Mouse (Mus musculus) midbrain, embryonic 15.5 days (tissue): Measurements from ENCODE around the gene Orai1. TPM values are rescaled to one million over a fixed set of nuclear protein-coding genes. Genes with fewer than 3 reads are reported as not detected.

Experiments
- ATAC-seq: fragments of 200-750 bp; cut with Nextera tagmentation; replicated peaks from 2 replicates; pipeline ENCODE4 v1.8.0; 2017; ENCODE audit warnings: moderate TSS enrichment
- H3K27ac ChIP-seq: fragments of 300-500 bp; sonication (generic); 2 replicates; pipeline ENCODE4 v1.5.1; 2015; ENCODE audit warnings: mild to moderate bottlenecking, inconsistent platforms
- H3K27me3 ChIP-seq: fragments of 300-500 bp; sonication (generic); replicated peaks from 2 replicates; pipeline ENCODE4 v1.6.1; 2015; ENCODE audit warnings: inconsistent platforms
- H3K36me3 ChIP-seq: fragments of 300-500 bp; sonication (generic); replicated peaks from 2 replicates; pipeline ENCODE4 v1.6.1; 2015; ENCODE audit warnings: inconsistent platforms
- H3K4me1 ChIP-seq: fragments of 300-500 bp; sonication (generic); 2 replicates; pipeline ENCODE4 v1.6.1; 2015; ENCODE audit warnings: inconsistent platforms
- H3K4me2 ChIP-seq: fragments of 300-500 bp; sonication (generic); 2 replicates; pipeline ENCODE4 v1.6.1; 2015; ENCODE audit warnings: inconsistent platforms, mild to moderate bottlenecking, moderate library complexity
- H3K4me3 ChIP-seq: fragments of 300-500 bp; sonication (generic); 2 replicates; pipeline ENCODE4 v1.5.1; 2015; ENCODE audit warnings: mild to moderate bottlenecking, inconsistent platforms
- H3K9ac ChIP-seq: fragments of 300-500 bp; sonication (generic); 2 replicates; pipeline ENCODE4 v1.6.1; 2015; ENCODE audit warnings: mild to moderate bottlenecking, inconsistent platforms
- H3K9me3 ChIP-seq: fragments of 300-500 bp; sonication (generic); 2 replicates; pipeline ENCODE4 v1.6.1; 2016; ENCODE audit warnings: inconsistent platforms
- WGBS: fragments of 180-500 bp; shearing (Covaris S2); methylation state at CpG from one replicate; pipeline ENCODE4 v1.1.7; 2015; ENCODE audit warnings: mixed read lengths; 5-methylcytosine and 5-hydroxymethylcytosine counted together
- polyA plus RNA-seq: library from polyadenylated mRNA; unstranded; fragments of >200 nt; fragmentation: Nextera tagmentation; extraction: Ambion mirVana; gene quantifications from 2 replicates; pipeline ENCODE4 v1.2.1, GENCODE M21; 2015

Gene Orai1
- polyA plus RNA-seq, 1 experiment from 2014 or later, result 13.6 TPM

DNA sequence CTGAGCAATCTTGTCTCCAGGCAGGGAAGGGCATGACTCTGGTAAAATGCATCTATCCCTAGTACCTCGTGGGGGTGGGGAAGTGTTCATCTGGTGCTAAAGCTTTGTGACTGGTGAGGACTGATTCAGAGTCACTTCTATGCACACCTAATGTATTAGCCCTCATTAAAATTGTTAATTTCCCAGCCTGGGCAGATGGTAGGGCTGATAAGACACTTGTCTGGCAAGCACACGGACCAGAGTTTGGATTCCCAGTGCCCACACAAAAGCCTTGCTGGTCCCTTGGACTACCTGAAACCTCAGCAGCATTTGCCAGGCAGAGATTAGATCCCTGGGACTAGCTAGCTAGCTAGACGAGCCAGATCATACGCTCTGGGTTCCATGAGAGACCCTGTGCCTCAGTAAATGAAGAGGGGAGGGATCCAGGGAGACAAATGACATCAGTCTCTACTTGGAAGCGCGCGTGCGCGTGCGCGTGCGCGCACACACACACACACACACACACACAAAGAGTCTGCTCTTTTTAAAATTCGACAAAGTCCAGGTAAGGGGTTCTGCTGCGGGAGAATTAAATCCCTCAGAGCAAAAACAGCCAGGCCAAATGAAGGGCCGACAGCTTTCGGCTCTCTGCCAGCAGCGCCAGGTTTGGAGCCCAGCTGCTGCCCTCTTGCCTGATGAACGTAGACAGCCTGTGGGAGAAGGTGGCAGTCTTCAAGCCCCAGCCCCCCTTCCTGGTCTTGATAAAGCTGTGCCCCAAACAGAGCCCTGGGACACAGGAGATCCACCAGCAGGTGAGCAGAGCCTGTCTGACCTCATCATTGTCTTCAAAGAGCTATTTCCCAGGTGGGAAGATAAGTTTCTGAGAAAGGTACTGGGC is 8.9 kb upstream of the Orai1 start:
- 56% methylated on average over 19 of the region's 19 CpGs for WGBS
- Histone ChIP-seq H3K36me3 (no peaks in the 10 kb centered on the region), H3K4me2 (peak overlapping the region; percentile 20; the same call in 1 of the 2 replicates), H3K9ac (no peak overlapping the region), H3K27me3 (0 out of 2 replicates have a peak, but pooled peaks cover 2% of the 10 kb centered on the region), H3K4me1 (no peaks in the 10 kb centered on the region), H3K4me3 (no peak overlapping the region), H3K27ac (peak overlapping the region; percentile 39; the same call in 1 of the 2 replicates), H3K9me3 (no peaks in the 10 kb centered on the region)
- no peak for ATAC-seq

GRCm38 (mm10) chr5:123008877-123009493 is 5.9 kb upstream of the Orai1 start:
- H3K36me3 ChIP-seq, result no peaks in the 10 kb centered on the region
- H3K27me3 ChIP-seq, result no peaks in the 10 kb centered on the region
- 71% methylated on average over 7 of the region's 7 CpGs for WGBS
- no peak for ATAC-seq
- no peaks in the 10 kb centered on the region for H3K4me1 ChIP-seq
- no peak overlapping the region for H3K4me2 ChIP-seq
- H3K9me3 ChIP-seq, result no peaks in the 10 kb centered on the region
- no peak overlapping the region for H3K4me3 ChIP-seq
- H3K27ac ChIP-seq, result no peak overlapping the region
- no peak overlapping the region for H3K9ac ChIP-seq

GRCm38 (mm10) chr5:123009873-123010272 is 5.0 kb upstream of the Orai1 start:
- no peak overlapping the region for H3K27ac ChIP-seq

GRCm38 (mm10) chr5:123010806-123011205 is 4.1 kb upstream of the Orai1 start:
- Histone ChIP-seq H3K27me3 (no peaks in the 10 kb centered on the region), H3K4me3 (no peak overlapping the region), H3K4me1 (peaks cover 9% of the 10 kb centered on the region), H3K9me3 (no peaks in the 10 kb centered on the region), H3K4me2 (no peak overlapping the region), H3K27ac (no peak overlapping the region), H3K36me3 (no peaks in the 10 kb centered on the region), H3K9ac (no peak overlapping the region)
- 93% methylated on average over 6 of the region's 6 CpGs for WGBS
- ATAC-seq, result no peak

More at GRCm38 (mm10) chr5:123009873-123010272, 5.0 kb upstream of the Orai1 start:
- H3K9me3 ChIP-seq, result no peaks in the 10 kb centered on the region
- no peak for ATAC-seq
- peaks cover 4% of the 10 kb centered on the region for H3K4me1 ChIP-seq
- no peak overlapping the region for H3K4me3 ChIP-seq
- 60% methylated on average over 11 of the region's 11 CpGs for WGBS
- H3K9ac ChIP-seq, result no peak overlapping the region
- no peak overlapping the region for H3K4me2 ChIP-seq
- no peaks in the 10 kb centered on the region for H3K27me3 ChIP-seq
- H3K36me3 ChIP-seq, result no peaks in the 10 kb centered on the region

GRCm38 (mm10) chr5:123011705-123012104 is 3.2 kb upstream of the Orai1 start:
- H3K9me3 ChIP-seq, result no peaks in the 10 kb centered on the region
- peaks cover 16% of the 10 kb centered on the region for H3K4me1 ChIP-seq
- H3K9ac ChIP-seq, result no peak overlapping the region
- no peaks in the 10 kb centered on the region for H3K27me3 ChIP-seq
- no peak for ATAC-seq
- H3K4me2 ChIP-seq, result no peak overlapping the region
- no peak overlapping the region for H3K4me3 ChIP-seq
- H3K27ac ChIP-seq, result no peak overlapping the region
- WGBS, result 93% methylated on average over 9 of the region's 9 CpGs
- no peaks in the 10 kb centered on the region for H3K36me3 ChIP-seq

DNA sequence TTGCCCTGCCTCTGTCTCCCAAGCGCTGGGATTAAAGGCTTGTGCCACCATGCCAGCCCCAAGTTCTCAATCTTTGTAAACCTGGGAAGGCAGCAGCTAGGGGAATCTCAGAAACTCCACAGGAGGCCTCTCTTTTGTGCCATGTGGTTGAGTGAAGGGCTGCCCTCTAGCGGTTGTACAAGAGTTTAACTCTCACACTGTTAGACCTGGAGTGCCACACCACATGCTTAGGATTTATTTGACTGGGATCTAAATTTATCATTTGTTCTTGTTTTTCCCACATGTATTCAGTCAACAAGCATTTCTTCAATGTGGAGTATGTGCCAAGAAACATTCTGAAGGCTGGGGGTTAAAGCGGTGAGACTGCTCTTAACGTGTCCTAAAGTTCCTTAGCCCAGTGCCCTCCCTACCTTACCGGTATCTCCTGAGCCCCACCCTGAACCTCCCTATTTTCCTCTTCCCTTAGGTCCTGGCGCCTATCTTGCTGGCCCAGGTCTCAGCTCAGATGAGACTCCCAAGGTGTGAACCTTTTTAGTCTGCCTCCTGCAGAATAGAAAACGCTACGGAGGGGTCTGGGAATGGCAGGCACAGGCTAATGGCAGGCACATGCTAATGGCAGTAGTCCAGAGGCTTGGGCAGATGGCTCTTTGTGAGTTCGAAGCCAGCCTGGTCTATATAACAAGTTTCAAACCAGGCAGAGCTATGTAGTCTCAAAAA is 1.1 kb upstream of the Orai1 start:
- Histone ChIP-seq H3K9me3 (no peaks in the 10 kb centered on the region), H3K4me3 (no peak overlapping the region), H3K27ac (peak overlapping the region; percentile 93; the same call in 1 of the 2 replicates), H3K36me3 (no peaks in the 10 kb centered on the region), H3K9ac (no peak overlapping the region), H3K27me3 (no peaks in the 10 kb centered on the region), H3K4me2 (no peak overlapping the region), H3K4me1 (peaks cover 23% of the 10 kb centered on the region)
- ATAC-seq, result no peak
- 61% methylated on average over 9 of the region's 9 CpGs for WGBS

DNA sequence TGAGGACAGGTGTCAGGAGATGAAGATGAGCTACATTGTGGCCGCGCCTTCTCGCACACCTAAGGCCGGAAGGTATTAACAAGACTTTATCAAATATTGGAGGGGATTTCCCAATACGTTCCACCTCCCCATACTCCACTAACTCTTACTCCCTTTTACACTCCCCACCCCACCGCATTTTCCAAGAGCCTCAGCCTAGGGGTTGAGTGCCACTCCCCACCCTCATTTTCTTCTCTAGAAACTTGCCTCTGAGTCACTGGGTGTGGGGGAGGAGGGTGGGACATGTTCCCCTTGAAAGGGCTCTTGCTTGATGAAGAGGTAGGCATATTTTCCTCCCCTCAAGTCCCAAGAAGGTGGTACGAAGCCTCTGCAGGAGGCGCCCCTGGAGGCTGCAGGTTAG is 1.0 kb downstream of the Orai1 start:
- peak overlapping the region; percentile 93 for H3K27ac ChIP-seq
- no peak for ATAC-seq
- 18% methylated on average over 8 of the region's 8 CpGs for WGBS
- H3K9ac ChIP-seq, result peak overlapping the region; percentile 66; the same call in 1 of the 2 replicates
- no peaks in the 10 kb centered on the region for H3K9me3 ChIP-seq
- H3K4me2 ChIP-seq, result peak overlapping the region; percentile 67
- no peaks in the 10 kb centered on the region for H3K36me3 ChIP-seq
- peaks cover 37% of the 10 kb centered on the region for H3K4me1 ChIP-seq
- peak overlapping the region; percentile 56 for H3K4me3 ChIP-seq
- no peaks in the 10 kb centered on the region for H3K27me3 ChIP-seq

- 85% methylated on average over 4 of the region's 4 CpGs for WGBS
- ATAC-seq, result no peak
- Histone ChIP-seq H3K9ac (no peak overlapping the region), H3K4me2 (no peak overlapping the region), H3K9me3 (no peaks in the 10 kb centered on the region), H3K27ac (no peak overlapping the region), H3K4me1 (peaks cover 37% of the 10 kb centered on the region), H3K27me3 (no peaks in the 10 kb centered on the region), H3K36me3 (no peaks in the 10 kb centered on the region), H3K4me3 (no peak overlapping the region)
Measured at GRCm38 (mm10) chr5:123017504-123017903, 2.6 kb downstream of the Orai1 start.

- Histone ChIP-seq H3K4me2 (no peak overlapping the region), H3K4me1 (peaks cover 35% of the 10 kb centered on the region), H3K36me3 (no peaks in the 10 kb centered on the region), H3K9me3 (no peaks in the 10 kb centered on the region), H3K27me3 (no peaks in the 10 kb centered on the region), H3K9ac (no peak overlapping the region), H3K27ac (peak overlapping the region; percentile 70), H3K4me3 (no peak overlapping the region)
- 0 out of 2 replicates have a peak, but pooled peaks have one; percentile 21 for ATAC-seq
- 30% methylated on average over 10 of the region's 10 CpGs for WGBS
Measured at GRCm38 (mm10) chr5:123019336-123020016, 4.6 kb downstream of the Orai1 start.

- no peaks in the 10 kb centered on the region for H3K9me3 ChIP-seq
- no peaks in the 10 kb centered on the region for H3K27me3 ChIP-seq
- 0 out of 2 replicates have a peak overlapping the region, but pooled peaks have one; percentile 16 for H3K27ac ChIP-seq
- no peak overlapping the region for H3K4me2 ChIP-seq
- WGBS, result 84% methylated on average over 5 of the region's 5 CpGs
- no peaks in the 10 kb centered on the region for H3K36me3 ChIP-seq
- H3K4me3 ChIP-seq, result no peak overlapping the region
- H3K9ac ChIP-seq, result no peak overlapping the region
- peaks cover 32% of the 10 kb centered on the region for H3K4me1 ChIP-seq
- no peak for ATAC-seq
Measured at GRCm38 (mm10) chr5:123020426-123020825, 5.6 kb downstream of the Orai1 start.

DNA sequence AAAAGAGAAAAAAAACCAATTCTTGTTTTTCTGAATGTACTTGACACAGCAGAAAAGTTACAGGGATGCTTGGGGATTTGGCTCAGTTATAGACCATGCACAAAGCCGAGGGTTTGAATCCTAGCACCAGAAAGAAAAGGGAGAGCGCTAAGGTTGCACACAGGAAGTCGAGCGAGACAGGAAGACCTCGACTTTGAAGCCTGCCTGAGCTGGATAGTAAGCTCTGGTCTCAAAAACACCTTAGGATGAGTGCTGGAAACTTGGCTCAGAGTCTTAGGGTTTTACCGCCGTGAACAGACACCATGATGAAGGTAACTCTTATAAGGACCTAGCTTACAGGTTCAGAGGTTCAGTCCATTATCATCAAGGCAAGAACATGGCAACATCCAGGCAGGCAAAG is 6.6 kb downstream of the Orai1 start:
- ATAC-seq, result no peak
- Histone ChIP-seq H3K4me3 (no peak overlapping the region), H3K9ac (no peak overlapping the region), H3K27me3 (no peaks in the 10 kb centered on the region), H3K36me3 (no peaks in the 10 kb centered on the region), H3K27ac (no peak overlapping the region), H3K4me2 (no peak overlapping the region), H3K4me1 (peaks cover 22% of the 10 kb centered on the region), H3K9me3 (no peaks in the 10 kb centered on the region)
- WGBS, result 86% methylated on average over 7 of the region's 7 CpGs

- no peak for ATAC-seq
- Histone ChIP-seq H3K4me2 (no peak overlapping the region), H3K9me3 (no peaks in the 10 kb centered on the region), H3K27me3 (no peaks in the 10 kb centered on the region), H3K4me1 (peaks cover 21% of the 10 kb centered on the region), H3K9ac (no peak overlapping the region), H3K27ac (no peak overlapping the region), H3K36me3 (no peaks in the 10 kb centered on the region), H3K4me3 (no peak overlapping the region)
- WGBS, result 85% methylated on average over 6 of the region's 6 CpGs
Measured at GRCm38 (mm10) chr5:123023049-123023448, 8.2 kb downstream of the Orai1 start.
